Mouse (Mus musculus) lung, embryonic 14.5 days (tissue): Measurements from ENCODE around the gene Tpst1. TPM values are rescaled to one million over a fixed set of nuclear protein-coding genes. Genes with fewer than 3 reads are reported as not detected.

Experiments
- ATAC-seq: fragments of 200-750 bp; cut with Nextera tagmentation; 2 replicates; pipeline ENCODE4 v1.8.0; 2017; ENCODE audit warnings: mild to moderate bottlenecking, moderate TSS enrichment, moderate library complexity; ENCODE audit not compliant: insufficient read depth
- DNase-seq: peaks from one replicate; pipeline ENCODE4 v3.0.0-alpha.2; 2015
- H3K27ac ChIP-seq: fragments of 300-500 bp; sonication (generic); 2 replicates; pipeline ENCODE4 v1.5.1; 2014; ENCODE audit warnings: low read depth, mild to moderate bottlenecking, moderate library complexity
- H3K27me3 ChIP-seq: fragments of 300-500 bp; sonication (generic); 2 replicates; pipeline ENCODE4 v1.6.1; 2014; ENCODE audit warnings: low read length, control low read depth; ENCODE audit not compliant: insufficient read depth
- H3K36me3 ChIP-seq: fragments of 300-500 bp; sonication (generic); 2 replicates; pipeline ENCODE4 v1.6.1; 2014; ENCODE audit warnings: control low read depth; ENCODE audit not compliant: insufficient read depth
- H3K4me1 ChIP-seq: fragments of 300-500 bp; sonication (generic); 2 replicates; pipeline ENCODE4 v1.6.1; 2014; ENCODE audit warnings: antibody characterized with exemption, control low read depth; ENCODE audit not compliant: insufficient read depth
- H3K4me2 ChIP-seq: fragments of 300-500 bp; sonication (generic); 2 replicates; pipeline ENCODE4 v1.6.1; 2014; ENCODE audit warnings: mild to moderate bottlenecking
- H3K4me3 ChIP-seq: fragments of 300-500 bp; sonication (generic); 2 replicates; pipeline ENCODE4 v1.5.1; 2014; ENCODE audit warnings: low read depth, low read length
- H3K9ac ChIP-seq: fragments of 300-500 bp; sonication (generic); 2 replicates; pipeline ENCODE4 v1.6.1; 2014
- H3K9me3 ChIP-seq: fragments of 300-500 bp; sonication (generic); 2 replicates; pipeline ENCODE4 v1.6.1; 2016; ENCODE audit warnings: low read depth, low read length, control low read depth
- CTCF ChIP-seq: IDR thresholded peaks from 2 replicates; pipeline ENCODE4 v1.5.1; 2016; ENCODE audit warnings: antibody characterized with exemption, low read depth
- WGBS: fragments of 180-500 bp; shearing (Covaris S2); extraction: QIAGEN DNeasy Blood & Tissue Kit; methylation state at CpG from one replicate; pipeline ENCODE4 v1.1.7; 2014; 5-methylcytosine and 5-hydroxymethylcytosine counted together
- polyA plus RNA-seq: library from polyadenylated mRNA; unstranded; fragments of >200 nt; fragmentation: Nextera tagmentation; extraction: Ambion mirVana; gene quantifications from 2 replicates; pipeline ENCODE4 v1.2.1, GENCODE M21; 2014

Gene Tpst1
- polyA plus RNA-seq, 1 experiment from 2014 or later = 76.1 TPM

GRCm38 (mm10) chr5:130065579-130065978, 7.5 kb upstream of the Tpst1 start:
- H3K27me3 ChIP-seq = no peaks in the 10 kb centered on the region
- no peak overlapping the region for H3K9ac ChIP-seq
- H3K27ac ChIP-seq = no peak overlapping the region
- 89% methylated on average over 1 of the region's 1 CpGs for WGBS
- H3K4me3 ChIP-seq = no peak overlapping the region
- no peaks in the 10 kb centered on the region for H3K9me3 ChIP-seq
- no peaks in the 10 kb centered on the region for H3K4me1 ChIP-seq
- TF ChIP-seq CTCF = peak; percentile 45
- DNase-seq (no peak), ATAC-seq (no peak)
- no peak overlapping the region for H3K4me2 ChIP-seq
- peaks cover 11% of the 10 kb centered on the region; the same call in 1 of the 2 replicates for H3K36me3 ChIP-seq

- H3K27me3 ChIP-seq = no peaks in the 10 kb centered on the region
- no peaks in the 10 kb centered on the region for H3K36me3 ChIP-seq
- no peak for TF ChIP-seq CTCF
- no peak for ATAC-seq
- H3K27ac ChIP-seq = no peak overlapping the region
- H3K4me3 ChIP-seq = no peak overlapping the region
- no peaks in the 10 kb centered on the region for H3K4me1 ChIP-seq
- WGBS = 49% methylated on average over 3 of the region's 3 CpGs
- no peak overlapping the region for H3K9ac ChIP-seq
- no peak overlapping the region for H3K4me2 ChIP-seq
- H3K9me3 ChIP-seq = no peaks in the 10 kb centered on the region
- no peak for DNase-seq
These were observed 5.3 kb upstream of the Tpst1 start for GRCm38 (mm10) chr5:130067841-130068264.

- Histone ChIP-seq H3K9ac (no peak overlapping the region), H3K27ac (no peak overlapping the region), H3K27me3 (0 out of 2 replicates have a peak, but pooled peaks cover 5% of the 10 kb centered on the region), H3K4me1 (0 out of 2 replicates have a peak, but pooled peaks cover 5% of the 10 kb centered on the region), H3K4me2 (0 out of 2 replicates have a peak overlapping the region, but pooled peaks have one; percentile 5), H3K9me3 (no peaks in the 10 kb centered on the region), H3K4me3 (no peak overlapping the region), H3K36me3 (no peaks in the 10 kb centered on the region)
- TF ChIP-seq CTCF = no peak
- no peak for DNase-seq
- WGBS = 54% methylated on average over 6 of the region's 6 CpGs
- ATAC-seq = no peak
These were observed 1.4 kb downstream of the Tpst1 start for GRCm38 (mm10) chr5:130074491-130074890.

- DNase-seq (no peak), ATAC-seq (no peak)
- Histone ChIP-seq H3K27me3 (0 out of 2 replicates have a peak, but pooled peaks cover 5% of the 10 kb centered on the region), H3K9me3 (no peaks in the 10 kb centered on the region), H3K4me3 (no peak overlapping the region), H3K9ac (no peak overlapping the region), H3K4me2 (no peak overlapping the region), H3K27ac (no peak overlapping the region), H3K4me1 (0 out of 2 replicates have a peak, but pooled peaks cover 5% of the 10 kb centered on the region), H3K36me3 (no peaks in the 10 kb centered on the region)
- TF ChIP-seq CTCF = no peak
- WGBS = 59% methylated on average over 6 of the region's 6 CpGs
These were observed 3.3 kb downstream of the Tpst1 start for GRCm38 (mm10) chr5:130076396-130076795.

- 70% methylated on average over 9 of the region's 9 CpGs for WGBS
- Histone ChIP-seq H3K27me3 (0 out of 2 replicates have a peak, but pooled peaks cover 5% of the 10 kb centered on the region), H3K9me3 (no peaks in the 10 kb centered on the region), H3K4me1 (0 out of 2 replicates have a peak, but pooled peaks cover 5% of the 10 kb centered on the region), H3K4me2 (peak overlapping the region; percentile 83; the same call in 1 of the 2 replicates), H3K36me3 (no peaks in the 10 kb centered on the region), H3K4me3 (no peak overlapping the region), H3K27ac (no peak overlapping the region), H3K9ac (no peak overlapping the region)
- DNase-seq (no peak), ATAC-seq (no peak)
- TF ChIP-seq CTCF = no peak
These were observed 5.1 kb downstream of the Tpst1 start for GRCm38 (mm10) chr5:130078096-130078833.

GRCm38 (mm10) chr5:130078834-130079156, 5.7 kb downstream of the Tpst1 start:
- 0 out of 2 replicates have a peak, but pooled peaks cover 5% of the 10 kb centered on the region for H3K27me3 ChIP-seq
- DNase-seq = no peak
- H3K9me3 ChIP-seq = no peaks in the 10 kb centered on the region
- H3K4me3 ChIP-seq = peak overlapping the region; percentile 76
- ATAC-seq = no peak; the same call in 1 of the 2 replicates
- peak overlapping the region; percentile 85 for H3K9ac ChIP-seq
- H3K27ac ChIP-seq = peak overlapping the region; percentile 79; the same call in 1 of the 2 replicates
- no peak for TF ChIP-seq CTCF
- H3K4me2 ChIP-seq = peak overlapping the region; percentile 83
- 0 out of 2 replicates have a peak, but pooled peaks cover 5% of the 10 kb centered on the region for H3K4me1 ChIP-seq
- 39% methylated on average over 6 of the region's 6 CpGs for WGBS
- H3K36me3 ChIP-seq = no peaks in the 10 kb centered on the region
